Mouse (Mus musculus) stomach, postnatal 0 days (tissue): ENCODE data around the gene Cic.

Experiments used
- CTCF ChIP-seq: IDR thresholded peaks from 2 replicates; pipeline ENCODE4 v1.5.1; 2016; ENCODE audit warnings: antibody characterized with exemption, low read depth, mild to moderate bottlenecking, moderate library complexity
- EP300 ChIP-seq: optimal IDR thresholded peaks from 2 replicates; pipeline ENCODE3; 2016; ENCODE audit warnings: antibody characterized with exemption

GRCm38 (mm10) chr7:25294495-25294894 is 27.0 kb downstream of the Cic start:
- TF ChIP-seq EP300: no peak
- no peak for TF ChIP-seq CTCF
